Mouse (Mus musculus) stomach, postnatal 0 days (tissue): Measurements from ENCODE around the gene Eng.

Experiments used
- CTCF ChIP-seq: IDR thresholded peaks from 2 replicates; pipeline ENCODE4 v1.5.1; 2016; ENCODE audit warnings: antibody characterized with exemption, low read depth, mild to moderate bottlenecking, moderate library complexity
- EP300 ChIP-seq: optimal IDR thresholded peaks from 2 replicates; pipeline ENCODE3; 2016; ENCODE audit warnings: antibody characterized with exemption

- no peak for TF ChIP-seq CTCF
- TF ChIP-seq EP300: no peak
Observed at GRCm38 (mm10) chr2:32714117-32714986, 68.0 kb downstream of the Eng start.
